Mouse (Mus musculus) ovary, postnatal 36 days (tissue): Measurements from ENCODE around the gene Lepr.

ENCODE experiments used
- DNase-seq: peaks from one replicate; pipeline ENCODE4 v3.0.0; 2022; ENCODE audit warnings: low spot score, mixed read lengths

Lepr gene

DNA sequence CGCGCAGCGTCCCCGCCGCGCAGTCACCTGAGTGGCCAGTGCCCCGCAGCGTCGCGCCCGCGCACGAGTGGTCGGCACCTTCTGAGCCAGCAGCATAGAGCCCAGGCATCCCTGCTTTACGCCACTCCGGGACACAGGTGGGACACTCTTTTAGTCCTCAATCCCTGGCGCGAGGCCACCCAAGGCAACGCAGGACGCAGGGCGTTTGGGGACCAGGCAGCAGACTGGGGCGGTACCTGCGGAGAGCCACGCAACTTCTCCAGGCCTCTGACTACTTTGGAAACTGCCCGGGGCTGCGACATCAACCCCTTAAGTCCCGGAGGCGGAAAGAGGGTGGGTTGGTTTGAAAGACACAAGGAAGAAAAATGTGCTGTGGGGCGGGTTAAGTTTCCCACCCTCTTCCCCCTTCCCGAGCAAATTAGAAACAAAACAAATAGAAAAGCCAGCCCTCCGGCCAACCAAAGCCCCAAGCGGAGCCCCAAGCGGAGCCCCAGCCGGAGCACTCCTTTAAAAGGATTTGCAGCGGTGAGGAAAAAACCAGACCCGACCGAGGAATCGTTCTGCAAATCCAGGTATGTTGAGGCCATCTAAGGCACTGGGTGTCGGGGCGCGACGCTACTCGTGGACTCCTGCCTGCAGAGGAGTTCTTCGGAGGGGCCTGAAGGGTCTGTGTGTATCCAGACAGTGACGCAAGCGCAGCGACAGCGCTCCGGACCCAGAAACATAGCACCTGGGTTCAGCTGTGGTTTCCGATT lies at the start of gene Lepr:
Gene Lepr, plus strand, starts transcription at position 38 of the 755 bp plus-strand sequence.
- DNase-seq: peak; percentile 18

DNA sequence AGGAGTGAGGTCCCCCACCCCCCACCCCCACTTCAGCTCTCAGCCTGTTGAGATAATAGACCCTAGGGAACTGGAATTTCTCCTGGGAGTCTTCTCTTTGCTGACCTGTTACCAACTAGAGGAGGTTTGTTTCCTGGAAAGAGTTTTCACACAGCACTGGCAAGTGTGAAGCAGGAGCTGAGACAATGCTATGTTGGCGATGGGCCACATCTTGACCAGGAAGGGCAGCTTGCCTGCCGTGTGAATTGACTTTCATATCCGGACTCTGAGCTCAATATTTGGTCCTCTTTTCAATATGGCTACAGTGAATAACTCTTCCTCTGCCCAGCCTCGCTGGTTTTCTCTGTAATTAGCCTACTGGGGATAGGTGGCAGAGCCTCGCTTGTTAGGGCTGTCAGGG lies 48.0 kb upstream of the Lepr start:
- DNase-seq: no peak

DNA sequence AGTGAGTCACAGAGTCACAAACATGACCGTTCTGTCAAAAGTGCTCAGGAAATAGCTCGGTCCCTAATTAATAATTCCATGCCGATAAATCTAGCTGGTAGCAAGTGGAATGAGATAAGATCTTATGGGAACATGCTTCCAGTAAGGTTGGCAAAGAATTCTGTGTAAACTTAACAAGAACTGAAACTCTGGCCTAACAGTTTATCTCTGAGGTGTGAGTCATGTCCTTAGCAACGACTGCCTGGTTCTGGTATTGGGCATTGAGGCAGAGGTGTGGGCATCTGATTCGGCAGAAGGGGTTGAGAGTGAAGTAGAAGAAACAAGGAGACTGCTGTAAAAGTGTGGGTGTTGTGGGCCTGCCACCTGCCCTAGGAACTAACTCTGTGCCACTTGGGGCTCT lies 47.4 kb upstream of the Lepr start:
- DNase-seq: no peak

DNA sequence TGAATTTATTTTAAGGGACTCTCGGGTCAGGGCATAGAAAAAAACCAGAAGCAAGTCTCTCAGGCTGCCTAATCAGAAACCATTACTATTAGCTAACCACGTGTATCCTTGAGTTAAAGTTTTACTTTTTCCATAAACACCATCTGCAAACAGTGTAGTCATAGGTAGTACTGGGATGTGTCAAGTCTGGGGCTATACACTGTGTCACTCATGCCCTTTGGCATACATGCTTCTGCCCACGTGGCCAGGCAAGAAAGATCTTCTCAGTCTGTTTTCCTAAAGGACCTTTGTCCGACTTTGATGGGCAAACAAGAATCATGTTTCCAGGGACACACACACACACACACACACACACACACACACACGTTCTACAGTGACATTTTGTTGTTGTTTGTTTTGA lies 42.4 kb upstream of the Lepr start:
- no peak for DNase-seq

DNA sequence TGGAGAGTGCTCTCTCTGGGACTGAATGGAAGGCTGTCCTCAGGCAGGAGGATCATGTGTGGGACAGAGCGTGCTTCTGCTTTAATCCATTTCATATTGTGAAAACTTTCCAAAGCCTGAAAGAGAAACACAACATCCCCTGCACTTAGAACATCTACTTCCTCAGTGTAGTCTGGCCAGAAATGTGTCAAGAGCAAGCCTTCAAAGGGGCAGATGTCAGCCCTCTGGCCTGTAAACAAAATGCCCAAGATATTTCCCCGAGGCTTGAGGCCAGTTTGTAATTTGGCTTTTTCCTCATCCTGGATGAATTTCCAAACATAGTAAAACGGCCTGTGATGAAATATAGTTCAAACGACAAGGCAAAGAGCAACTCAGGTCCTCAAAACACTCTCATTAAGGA lies 41.5 kb upstream of the Lepr start:
- peak; percentile 15 for DNase-seq

DNA sequence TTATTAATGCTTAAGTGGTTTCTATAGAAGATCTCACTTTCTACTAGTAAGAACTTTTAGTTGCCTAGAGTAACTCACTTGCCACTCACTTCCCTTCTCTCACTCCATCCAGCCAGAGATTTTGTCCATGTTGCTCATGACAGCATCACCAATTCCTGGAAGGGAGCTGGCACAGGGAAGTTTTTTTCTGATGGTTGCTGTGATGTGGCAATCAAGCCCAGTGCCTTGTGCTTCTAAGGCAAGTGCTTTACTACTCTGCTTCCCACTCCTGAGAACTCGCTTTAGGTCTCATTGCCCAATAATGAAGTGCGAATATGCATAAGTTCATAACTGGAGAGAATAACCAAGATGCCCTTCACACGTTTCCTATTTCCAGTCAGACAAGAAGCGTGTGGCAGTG lies 34.6 kb upstream of the Lepr start:
- DNase-seq: no peak

DNA sequence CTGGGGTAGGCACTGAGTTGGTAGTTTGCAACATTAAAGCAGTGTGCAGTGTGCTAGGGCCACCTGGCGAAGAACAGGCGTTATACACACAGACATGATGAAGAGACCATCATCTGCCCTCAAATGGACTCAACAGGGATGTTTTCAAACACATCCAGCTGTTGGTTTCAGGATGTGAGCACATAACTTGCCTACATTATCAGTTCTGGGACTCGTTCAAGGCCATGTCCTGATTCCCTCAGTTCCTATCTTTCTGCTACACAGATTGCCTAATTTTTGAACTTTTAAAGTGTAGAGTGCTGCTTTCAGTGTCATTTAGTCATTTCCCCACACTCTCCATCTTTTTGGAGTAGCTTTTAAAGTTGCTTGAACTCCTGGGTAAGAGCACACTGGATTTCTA lies 34.1 kb upstream of the Lepr start:
- no peak for DNase-seq

DNA sequence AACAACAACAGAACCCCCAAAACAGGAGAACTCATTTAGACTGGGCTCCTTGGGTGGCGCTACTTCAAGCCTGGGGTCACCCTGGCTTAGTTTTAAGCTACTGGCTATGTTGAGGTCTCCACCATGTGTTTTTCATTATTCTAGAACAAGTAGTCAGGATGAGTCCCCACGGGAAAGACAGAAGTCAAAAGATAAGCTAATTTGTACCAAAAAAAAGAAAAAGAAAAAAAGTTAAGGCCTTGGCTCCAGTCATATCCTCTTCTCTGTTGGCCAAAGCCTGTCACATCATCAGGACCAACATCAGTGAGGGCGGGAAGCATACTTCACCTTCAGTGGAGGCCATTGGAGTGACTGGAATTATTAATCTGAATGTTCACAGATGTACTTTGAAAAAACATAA lies 32.4 kb upstream of the Lepr start:
- no peak for DNase-seq

DNA sequence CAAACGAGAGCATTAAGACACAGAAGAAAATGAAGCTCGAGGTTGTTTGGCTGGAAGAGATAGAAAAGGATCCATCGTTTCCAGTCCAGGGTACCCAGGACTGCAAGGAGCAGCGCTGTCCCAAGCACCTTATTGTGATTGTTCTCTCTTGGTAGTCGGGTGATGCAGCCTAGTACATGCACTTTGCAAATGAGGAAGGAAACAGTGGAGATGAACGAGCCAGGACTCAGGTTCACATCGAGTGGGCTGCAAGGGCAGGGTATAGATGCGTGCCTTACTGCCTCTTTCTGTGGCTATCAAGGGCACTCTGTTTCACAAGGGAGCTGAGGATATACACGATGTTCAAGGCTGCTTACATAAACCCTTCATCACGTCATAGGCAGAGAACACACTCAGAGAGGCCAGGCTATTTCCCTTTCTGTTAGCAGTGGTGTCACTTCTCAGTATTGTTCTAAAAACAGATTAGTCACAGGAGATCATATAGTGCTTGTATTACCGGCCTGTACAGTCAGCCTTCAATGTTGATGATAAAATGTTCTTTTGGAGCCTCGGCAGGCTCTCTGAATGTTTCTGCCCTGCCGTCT lies 30.9 kb upstream of the Lepr start:
- no peak for DNase-seq

DNA sequence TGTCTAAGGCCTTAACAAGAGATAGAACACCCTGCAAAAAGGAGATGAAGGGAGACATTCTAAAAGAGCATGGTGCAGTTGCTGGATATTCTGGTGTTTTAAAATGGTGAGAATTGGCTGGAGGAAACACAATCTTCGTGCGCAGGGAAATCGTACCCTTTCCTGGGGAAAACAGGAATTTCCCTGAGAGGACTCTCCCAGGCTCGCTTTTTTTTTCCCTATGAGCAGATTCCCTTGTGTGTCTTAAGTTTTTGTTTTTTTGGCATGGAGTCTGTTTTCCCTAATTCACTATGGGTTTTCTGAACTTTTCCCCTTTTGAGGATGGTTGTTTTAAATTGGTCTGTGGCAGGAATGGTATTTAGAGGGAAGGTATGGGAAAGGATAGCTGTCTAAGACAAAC lies 28.0 kb upstream of the Lepr start:
- no peak for DNase-seq

DNA sequence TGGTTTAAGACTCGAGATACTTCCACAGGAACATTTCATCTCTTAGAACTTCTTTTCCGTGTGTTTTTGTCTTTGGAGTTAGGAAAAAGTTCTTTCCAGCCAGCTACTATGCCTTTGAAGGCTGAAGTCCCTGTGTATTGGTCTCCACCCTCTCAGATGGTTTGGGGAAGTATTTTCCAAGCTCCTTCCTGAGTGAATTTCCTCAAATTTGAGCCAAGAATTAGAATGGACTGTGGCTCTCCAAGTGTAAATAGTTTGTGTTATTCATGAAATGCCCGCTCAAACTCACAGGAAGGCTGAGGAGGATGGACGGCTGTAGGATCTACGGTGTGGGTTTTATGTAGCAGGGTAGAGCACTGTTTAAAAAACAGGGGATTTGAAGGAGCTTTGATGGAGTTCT lies 27.6 kb upstream of the Lepr start:
- DNase-seq: no peak

DNA sequence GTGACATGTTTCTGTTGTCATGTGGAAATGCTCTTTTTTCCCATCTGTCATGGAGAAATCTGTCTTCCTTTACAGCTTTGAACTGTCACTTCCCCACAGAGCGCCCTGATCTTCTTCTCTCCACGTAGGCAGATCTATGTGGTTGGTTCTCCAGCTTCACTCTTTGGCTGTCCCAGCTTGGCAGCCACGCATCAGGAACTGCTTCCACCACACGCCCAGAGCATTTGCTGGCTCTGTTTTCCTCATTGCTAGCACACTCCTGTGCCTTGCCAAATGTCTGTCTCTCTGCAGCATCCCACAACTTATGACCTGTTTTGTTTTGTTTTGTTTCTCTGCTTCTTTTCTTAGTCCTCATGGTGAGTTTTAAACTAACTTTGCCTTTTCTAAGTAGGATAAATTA lies 24.3 kb upstream of the Lepr start:
- DNase-seq: no peak

DNA sequence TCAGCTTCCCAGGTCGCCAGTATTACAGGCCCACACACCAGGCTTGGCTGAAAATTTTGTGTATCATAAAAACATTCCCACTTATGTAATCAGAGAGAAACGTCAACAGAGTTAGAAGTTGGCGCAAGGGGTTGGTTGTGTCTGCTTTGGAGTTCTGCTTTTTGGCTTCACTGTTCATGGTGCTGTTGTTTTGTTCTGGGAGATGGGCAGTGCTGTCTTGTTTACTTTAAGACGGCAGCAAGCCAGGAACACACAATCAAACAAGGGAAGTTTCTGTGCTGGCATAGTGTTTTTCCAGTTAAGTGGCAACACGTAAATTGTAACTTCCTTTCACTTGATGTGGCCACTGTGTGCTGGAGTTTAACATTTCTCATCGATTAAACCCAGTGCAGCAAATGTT lies 22.7 kb upstream of the Lepr start:
- DNase-seq: no peak

DNA sequence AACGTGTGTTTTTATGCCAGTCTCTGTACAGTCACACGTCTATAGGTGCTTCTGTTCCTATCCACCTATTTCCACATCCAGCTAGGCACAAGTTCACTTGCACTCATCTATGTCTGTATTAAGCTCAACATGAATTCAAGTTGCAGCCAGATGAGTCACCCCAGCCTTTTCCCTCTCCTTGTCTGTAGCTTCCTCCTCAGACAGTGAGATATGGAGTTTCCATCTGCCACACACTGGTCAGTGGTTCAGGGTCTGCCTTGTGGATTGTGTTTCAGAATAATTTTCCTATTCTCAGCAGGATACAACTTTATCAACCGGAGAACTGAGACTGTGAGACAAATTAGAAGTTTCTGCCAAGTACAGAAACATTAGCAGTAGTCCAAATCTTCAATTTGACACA lies 20.0 kb upstream of the Lepr start:
- DNase-seq: no peak

DNA sequence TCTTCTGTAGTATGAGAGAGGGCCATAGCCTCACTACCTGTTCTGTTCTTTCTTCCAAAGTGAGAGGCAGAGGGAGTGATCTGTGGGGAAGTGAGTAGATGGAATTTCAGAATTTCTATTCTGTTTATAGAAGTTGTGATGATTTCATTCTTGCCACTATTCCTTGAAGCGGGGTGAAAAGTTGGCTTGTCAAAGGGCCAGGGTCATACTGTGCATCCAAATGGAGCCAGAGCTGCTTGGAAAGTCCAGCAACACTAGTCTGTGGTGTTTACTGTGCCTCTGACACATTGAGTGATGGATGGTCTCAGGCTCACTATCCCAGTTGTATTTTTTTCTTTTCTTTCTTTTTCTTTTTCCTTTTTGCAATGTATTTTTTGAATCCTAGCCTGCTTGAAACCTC lies 17.8 kb upstream of the Lepr start:
- DNase-seq: no peak

DNA sequence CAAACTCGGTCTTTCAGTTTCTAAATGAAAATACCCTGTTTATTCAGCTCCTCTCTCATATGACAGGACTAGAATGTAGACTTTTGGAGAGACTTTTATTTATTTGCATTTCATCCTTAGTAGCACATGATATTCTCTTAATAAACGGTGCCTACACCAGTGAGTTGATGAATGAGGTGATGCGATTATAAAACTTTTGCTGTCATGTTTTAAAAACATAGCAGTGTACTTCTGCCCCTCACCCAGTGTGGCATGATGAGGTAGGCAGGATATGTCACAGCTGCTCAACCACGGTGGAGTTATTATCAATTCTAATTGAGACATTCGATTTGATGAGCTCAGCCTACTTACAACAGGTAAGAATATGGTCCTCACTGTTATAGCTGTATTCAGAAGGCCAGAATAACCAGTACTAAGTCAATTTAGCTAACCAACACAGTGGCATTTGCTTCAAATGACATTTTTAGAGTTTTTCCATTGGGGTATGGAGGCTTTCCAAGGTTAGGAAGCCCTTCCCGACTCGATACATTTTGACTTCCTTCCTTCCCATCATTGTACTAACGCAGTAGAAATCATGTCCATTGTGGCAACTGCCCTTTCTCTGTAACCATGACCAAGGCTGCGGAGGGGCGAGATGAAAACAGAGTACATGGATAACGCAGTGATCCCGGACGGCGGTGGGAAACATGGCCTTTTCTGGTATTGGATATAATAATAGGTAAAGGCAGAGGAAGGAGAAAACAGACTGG lies 16.1 kb upstream of the Lepr start:
- no peak for DNase-seq

DNA sequence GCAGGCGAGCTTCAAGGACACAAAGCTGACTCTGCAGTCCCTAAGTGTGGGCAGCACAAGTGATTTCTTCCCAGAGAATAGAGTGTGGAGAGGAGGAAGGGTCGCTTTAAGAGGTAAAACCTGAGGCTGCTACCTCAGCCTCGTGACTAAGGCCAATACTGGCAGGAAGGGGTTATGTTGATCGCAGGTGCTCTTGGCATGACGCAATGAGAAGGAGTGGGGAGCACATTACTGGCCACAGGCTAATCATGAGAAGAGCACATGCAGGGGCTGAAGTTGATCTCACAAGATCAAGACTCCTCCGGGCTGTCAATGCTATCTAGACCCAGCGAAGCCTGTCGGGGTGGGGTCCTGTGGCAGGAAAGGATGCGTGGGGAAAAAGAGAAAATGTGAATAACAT lies 11.9 kb upstream of the Lepr start:
- DNase-seq: no peak

DNA sequence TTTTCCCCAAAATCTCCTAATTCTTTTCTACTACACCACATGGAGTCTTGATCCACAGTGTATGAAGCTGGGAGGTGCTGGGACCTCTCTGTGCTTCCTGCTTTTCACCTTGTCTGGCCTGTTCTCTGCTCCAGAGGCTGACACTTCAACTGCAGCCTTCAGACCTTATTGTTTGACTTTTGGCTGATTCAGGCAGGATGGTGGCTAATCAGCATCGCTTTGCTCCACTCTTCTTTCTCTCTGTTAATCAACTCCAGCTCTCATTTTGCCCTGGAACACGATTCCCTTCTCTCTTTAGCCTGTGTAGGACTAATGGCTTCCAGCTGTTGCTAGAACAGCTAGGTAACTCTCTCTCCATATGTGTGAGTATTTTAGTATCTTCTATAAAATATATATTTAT lies 10.0 kb upstream of the Lepr start:
- DNase-seq: no peak

DNA sequence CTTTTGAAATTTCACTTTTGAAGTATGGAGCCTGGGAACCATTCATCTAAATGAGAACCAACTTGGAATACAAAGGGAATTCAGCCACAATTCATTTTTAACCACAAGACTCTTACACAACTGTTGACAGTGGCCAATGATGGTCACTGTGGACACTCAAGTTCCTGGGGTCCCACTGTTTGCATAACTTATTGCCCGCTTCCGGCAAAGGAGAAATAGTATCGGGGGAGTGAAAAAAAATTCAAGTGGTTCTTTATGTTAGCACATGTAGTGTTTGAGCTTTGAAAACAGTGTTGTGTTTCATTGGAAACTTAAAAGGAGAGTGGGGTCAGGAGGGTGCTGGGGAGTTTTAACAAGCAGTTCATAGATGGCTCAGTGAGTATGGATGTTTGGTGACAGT lies 9.3 kb upstream of the Lepr start:
- DNase-seq: no peak

DNA sequence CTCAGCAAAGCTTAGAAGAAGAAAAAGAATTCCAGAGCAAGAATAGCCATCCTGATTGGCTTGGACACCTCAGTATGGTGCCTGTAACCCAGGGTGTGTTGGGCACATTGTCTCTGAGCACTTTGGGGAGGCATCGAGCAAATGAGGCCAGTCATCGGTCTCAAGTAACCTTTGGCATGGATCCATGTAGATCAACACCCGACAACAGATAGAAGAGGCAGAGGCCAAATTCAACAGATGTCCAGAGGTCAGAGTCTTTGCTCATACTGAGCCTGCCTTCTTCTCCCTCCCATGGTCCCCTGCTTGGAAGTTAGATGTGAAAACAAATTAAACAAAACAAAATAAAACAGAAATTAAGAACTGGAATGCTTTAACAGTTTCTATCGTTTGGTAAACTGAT lies 6.8 kb upstream of the Lepr start:
- no peak for DNase-seq

DNA sequence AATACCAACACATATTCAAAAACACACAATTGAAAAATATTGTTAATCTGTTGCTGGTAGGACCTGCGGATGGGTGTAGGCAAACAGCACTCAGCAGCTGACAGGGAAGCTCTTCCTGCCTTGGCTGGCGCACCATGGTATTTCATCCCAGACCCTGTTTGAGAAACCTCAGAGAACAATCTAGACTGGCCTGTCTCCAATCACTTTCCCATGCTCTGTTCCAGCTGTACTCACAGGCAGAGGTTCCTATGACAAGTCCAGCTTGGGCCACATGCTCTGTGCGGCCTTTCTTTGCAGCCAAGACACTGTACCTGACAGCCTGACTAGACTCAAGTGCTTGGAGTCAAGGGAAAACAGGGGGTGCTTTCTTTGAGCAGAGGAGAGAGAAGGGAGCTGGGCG lies 6.1 kb upstream of the Lepr start:
- DNase-seq: no peak

DNA sequence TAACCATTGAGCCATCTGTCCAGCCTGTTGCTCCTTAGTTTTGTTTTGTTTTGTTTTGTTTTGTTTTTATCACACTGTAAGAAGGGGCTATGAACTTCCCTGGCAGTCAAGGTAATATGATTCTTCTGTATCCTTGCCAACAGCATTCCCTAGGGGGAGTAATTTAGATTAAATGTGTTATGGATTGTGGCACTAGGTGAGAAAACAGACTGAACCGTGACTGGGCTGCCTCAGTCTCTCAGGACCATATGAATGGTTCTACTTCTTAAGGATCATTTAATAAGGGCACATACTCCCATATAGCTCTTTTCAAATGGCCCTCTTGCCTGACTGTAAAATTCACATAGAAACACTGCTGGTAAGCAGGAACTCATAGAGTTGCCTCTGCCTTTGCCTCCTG lies 4.6 kb upstream of the Lepr start:
- DNase-seq: no peak

DNA sequence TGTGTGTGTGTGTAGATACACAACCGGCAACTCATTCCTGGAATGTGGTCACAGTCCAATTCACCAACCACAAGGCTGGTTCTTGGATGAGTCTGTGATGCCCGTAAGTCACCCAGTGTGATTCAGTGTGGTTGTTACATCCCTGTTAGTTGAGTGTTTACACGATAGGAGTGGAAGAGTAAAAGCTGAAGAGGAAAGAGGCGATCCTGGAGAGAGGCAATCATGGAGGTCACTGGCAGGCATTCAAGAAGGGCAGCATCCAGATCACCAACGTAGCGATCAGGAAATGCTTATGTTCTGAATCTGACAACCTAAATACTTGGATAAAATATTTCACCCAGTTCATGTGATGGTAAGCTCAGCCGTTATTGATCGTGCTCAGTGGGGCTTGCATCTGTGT lies 1.9 kb upstream of the Lepr start:
- DNase-seq: no peak

DNA sequence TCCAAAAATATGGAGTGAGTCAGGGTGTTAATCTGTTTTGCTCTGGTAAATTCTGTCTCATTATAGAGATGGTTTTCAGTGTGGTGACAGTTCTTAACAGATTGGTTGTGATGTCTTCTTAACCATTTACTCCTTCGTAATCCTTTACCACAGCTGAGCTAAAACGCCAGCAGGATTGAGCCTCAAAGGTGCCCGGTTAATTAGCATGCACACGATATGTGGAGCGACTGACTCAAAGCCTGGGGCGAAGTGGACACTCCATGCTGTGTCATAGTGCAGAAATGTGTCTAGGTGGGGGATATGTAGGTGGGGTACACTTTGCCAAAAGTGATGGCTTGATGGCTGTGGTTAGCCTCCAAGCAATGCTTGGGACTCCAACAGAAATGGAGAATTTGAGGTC lies 1.4 kb upstream of the Lepr start:
- DNase-seq: no peak
